Mouse (Mus musculus) kidney, adult 2 months (tissue): ENCODE data around the gene Zbtb21.

Experiments used
- CTCF ChIP-seq: fragments of 200-500 bp; conservative IDR thresholded peaks from 2 replicates; pipeline ENCODE4 v1.5.1; 2011; ENCODE audit warnings: low read depth, mild to moderate bottlenecking, control low read depth, low read length, moderate library complexity, mixed read lengths; ENCODE audit not compliant: insufficient read depth, insufficient read length
- POLR2A ChIP-seq: fragments of 200-500 bp; IDR thresholded peaks from one replicate; pipeline ENCODE4 v1.6.1; 2011; ENCODE audit warnings: low read depth, low read length, control low read depth

GRCm38 (mm10) chr16:97930231-97930630 is 32.2 kb downstream of the Zbtb21 start:
- no peak for TF ChIP-seq CTCF
- TF ChIP-seq POLR2A = no peak
